Mouse (Mus musculus) megakaryocyte, embryonic 14.5 days (primary cell): Measurements from ENCODE around the gene Kcng4.

Experiments
- FLI1 ChIP-seq: IDR thresholded peaks from 2 replicates; pipeline ENCODE4 v1.6.1; 2012; ENCODE audit warnings: low read length, inconsistent platforms, mixed read lengths
- GATA1 ChIP-seq: IDR thresholded peaks from 3 replicates; pipeline ENCODE4 v1.6.1; 2012; ENCODE audit warnings: mixed read lengths, low read length, inconsistent platforms, borderline replicate concordance

- no peak for TF ChIP-seq GATA1
- TF ChIP-seq FLI1 = no peak
Observed at GRCm38 (mm10) chr8:119666219-119666951, 30.9 kb upstream of the Kcng4 start, which contains the start of gene Wfdc1.
